ENCODE assay signal across 1 mouse cellular context in the genomic region with DNA sequence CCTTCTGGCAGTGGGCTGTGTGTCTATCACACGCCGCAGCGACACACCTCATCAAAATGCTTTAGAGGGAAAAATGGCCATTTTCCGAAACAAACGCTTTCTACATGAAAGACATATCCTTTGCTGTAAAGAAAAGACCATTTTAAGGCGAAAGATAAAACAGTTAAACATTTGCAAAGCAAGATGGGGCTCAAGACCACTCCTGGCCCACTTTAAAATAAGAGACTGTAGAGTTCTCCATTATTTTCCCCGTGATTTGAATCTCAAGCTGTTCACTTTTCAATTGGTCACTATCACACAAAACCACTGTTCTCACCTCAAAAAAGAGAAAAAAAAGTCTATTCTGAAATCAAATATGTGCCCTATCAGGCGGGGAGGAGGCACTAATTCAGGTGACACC.
A peak's percentile ranks its signal among the peaks of the same experiment; 100 is the strongest.
TF ChIP-seq lines count a peak whose summit lies in the region.

No protein-coding gene starts in this region.

TF ChIP-seq in MEL, 35 proteins besides CTCF, POLR2A, EP300 and RAD21 (continued from another document):
- TF ChIP-seq RCOR1 (IDR thresholded peaks at IDR 0.05; ENCODE audit: low read depth, low read length) (peak; percentile 48; the same call in 1 of the 2 replicates), SMC3 (IDR thresholded peaks at IDR 0.05; ENCODE audit: low read depth, low read length) (no peak), KAT2A (conservative IDR thresholded peaks at IDR 0.05; ENCODE audit: low read depth, low read length) (0 out of 2 replicates have a peak, but pooled peaks have one; percentile 1), USF1 (IDR thresholded peaks at IDR 0.05; ENCODE audit: low read depth, low read length) (no peak), ZC3H11A (IDR thresholded peaks at IDR 0.05; ENCODE audit: low read depth, low read length) (no peak), ZMIZ1 (IDR thresholded peaks at IDR 0.05; ENCODE audit: low read depth, low read length) (peak; percentile 13; the same call in 1 of the 2 replicates)
